Mouse (Mus musculus) heart, embryonic 13.5 days (tissue): ENCODE measurements around the gene Swap70. TPM values are rescaled to one million over a fixed set of nuclear protein-coding genes. Genes with fewer than 3 reads are reported as not detected.

Experiments
- ATAC-seq: fragments of 200-750 bp; cut with Nextera tagmentation; 2 replicates; pipeline ENCODE4 v1.8.0; 2017; ENCODE audit warnings: moderate TSS enrichment; ENCODE audit not compliant: insufficient number of reproducible peaks, low FRiP score, low TSS enrichment; ENCODE audit errors: extremely low read depth
- H3K27ac ChIP-seq: fragments of 300-500 bp; sonication (generic); replicated peaks from 2 replicates; pipeline ENCODE4 v1.5.1; 2015; ENCODE audit warnings: moderate library complexity, mild to moderate bottlenecking, inconsistent platforms
- H3K27me3 ChIP-seq: fragments of 300-500 bp; sonication (generic); replicated peaks from 2 replicates; pipeline ENCODE4 v1.6.1; 2015; ENCODE audit warnings: mild to moderate bottlenecking, inconsistent platforms
- H3K36me3 ChIP-seq: fragments of 300-500 bp; sonication (generic); 2 replicates; pipeline ENCODE4 v1.6.1; 2015; ENCODE audit warnings: mild to moderate bottlenecking, inconsistent platforms
- H3K4me1 ChIP-seq: fragments of 300-500 bp; sonication (generic); 2 replicates; pipeline ENCODE4 v1.6.1; 2015; ENCODE audit warnings: inconsistent platforms
- H3K4me2 ChIP-seq: fragments of 300-500 bp; sonication (generic); 2 replicates; pipeline ENCODE4 v1.6.1; 2015; ENCODE audit warnings: inconsistent platforms, mild to moderate bottlenecking, moderate library complexity
- H3K4me3 ChIP-seq: fragments of 300-500 bp; sonication (generic); 2 replicates; pipeline ENCODE4 v1.5.1; 2015; ENCODE audit warnings: moderate library complexity, mild to moderate bottlenecking, inconsistent platforms
- H3K9ac ChIP-seq: fragments of 300-500 bp; sonication (generic); 2 replicates; pipeline ENCODE4 v1.6.1; 2015; ENCODE audit warnings: inconsistent platforms, mild to moderate bottlenecking, moderate library complexity
- H3K9me3 ChIP-seq: fragments of 300-500 bp; sonication (generic); 2 replicates; pipeline ENCODE4 v1.6.1; 2016; ENCODE audit warnings: inconsistent platforms
- WGBS: fragments of 180-500 bp; shearing (Covaris S2); methylation state at CpG from one replicate; pipeline ENCODE4 v1.1.7; 2015; ENCODE audit warnings: mixed read lengths; 5-methylcytosine and 5-hydroxymethylcytosine counted together
- polyA plus RNA-seq: library from polyadenylated mRNA; unstranded; fragments of >200 nt; fragmentation: Nextera tagmentation; extraction: Ambion mirVana; gene quantifications from 2 replicates; pipeline ENCODE4 v1.2.1, GENCODE M21; 2015

Swap70 gene
- polyA plus RNA-seq, 1 experiment from 2014 or later, result 18.6 TPM

- H3K27me3 ChIP-seq, result no peaks in the 10 kb centered on the region
- peaks cover under 1% of the 10 kb centered on the region; the same call in 1 of the 2 replicates for H3K4me1 ChIP-seq
- no peak overlapping the region for H3K4me2 ChIP-seq
- no peak for ATAC-seq
- 90% methylated on average over 5 of the region's 5 CpGs for WGBS
- no peaks in the 10 kb centered on the region for H3K9me3 ChIP-seq
- no peak overlapping the region for H3K9ac ChIP-seq
- no peak overlapping the region for H3K27ac ChIP-seq
- H3K4me3 ChIP-seq, result no peak overlapping the region
- peaks cover 90% of the 10 kb centered on the region for H3K36me3 ChIP-seq
These were observed 104.0 kb downstream of the Swap70 start for GRCm38 (mm10) chr7:110325381-110326110.

Other genes with a start within 250 kb of the Swap70 start
- gene Tmem41b, start 234.8 kb upstream of the Swap70 start, polyA plus RNA-seq, result 42.6 and 47.7 TPM in 2 replicates
- gene Ipo7, start 203.4 kb upstream of the Swap70 start, polyA plus RNA-seq, result 32.9 and 34.5 TPM in 2 replicates
- 13.4 and 15.0 TPM in 2 replicates for gene Zfp143, start 160.5 kb upstream of the Swap70 start, polyA plus RNA-seq
- 21.8 and 23.7 TPM in 2 replicates for gene Wee1, start 99.7 kb upstream of the Swap70 start, polyA plus RNA-seq